In genomic region chr7:141355626-141356326, GRCm38 (mm10) we compare ENCODE assay signal across 10 mouse cellular contexts. TPM values are rescaled to one million over a fixed set of nuclear protein-coding genes. Genes with fewer than 3 reads are reported as not detected.
A peak's percentile ranks its signal among the peaks of the same experiment; 100 is the strongest.
DNase-seq lines count a peak whose midpoint lies in the region; ATAC-seq lines count a peak whose summit lies in the region.
"Had no signal": no experiment of that assay in that cellular context is flagged by ENCODE, and none has a peak within 500 bp of the region (broad histone marks: within the 10 kb centered on the region; RNA-seq: fewer than 3 reads in every experiment).

No protein-coding gene starts in this region.

- no peak for DNase-seq in embryonic facial prominence, embryonic 11.5 days (ENCODE audit: low spot score)
- DNase-seq in embryonic facial prominence, embryonic 10.5 days (ENCODE audit: low spot score) = no peak
- DNase-seq in lung, adult 18-20 months = no peak
- DNase-seq in cerebellum, postnatal 25 days = peak; percentile 42 to 62
- DNase-seq in heart, adult 9 months (ENCODE audit: low spot score in 2 of 2) = no peak

- no peaks in the 10 kb centered on the region for H3K36me3 ChIP-seq in embryonic facial prominence, embryonic 11.5 days (replicated peaks; ENCODE audit: control insufficient read depth, insufficient read depth, low read depth, low read length)
- no peaks in the 10 kb centered on the region for H3K36me3 ChIP-seq in embryonic facial prominence, embryonic 10.5 days (replicated peaks)
- no peaks in the 10 kb centered on the region for H3K36me3 ChIP-seq in lung, embryonic 15.5 days
- H3K36me3 ChIP-seq in heart, embryonic 12.5 days = no peaks in the 10 kb centered on the region
- H3K36me3 ChIP-seq: G1E; stomach, embryonic 15.5 days had no signal

- no peak overlapping the region for H3K4me3 ChIP-seq in embryonic facial prominence, embryonic 11.5 days (ENCODE audit: low read depth, low read length)
- no peak overlapping the region for H3K4me3 ChIP-seq in embryonic facial prominence, embryonic 10.5 days
- H3K4me3 ChIP-seq in lung, embryonic 15.5 days = no peak overlapping the region
- H3K4me3 ChIP-seq in heart, embryonic 12.5 days = no peak overlapping the region
- H3K4me3 ChIP-seq: stomach, embryonic 15.5 days had no signal

- no peak overlapping the region for H3K9ac ChIP-seq in embryonic facial prominence, embryonic 11.5 days (replicated peaks; ENCODE audit: low read length)
- no peak overlapping the region for H3K9ac ChIP-seq in lung, embryonic 15.5 days
- no peak overlapping the region for H3K9ac ChIP-seq in heart, embryonic 12.5 days
- H3K9ac ChIP-seq: stomach, embryonic 15.5 days had no signal

- H3K4me2 ChIP-seq in embryonic facial prominence, embryonic 11.5 days (ENCODE audit: low read depth, low read length) = no peak overlapping the region
- H3K4me2 ChIP-seq in lung, embryonic 15.5 days = no peak overlapping the region
- H3K4me2 ChIP-seq in heart, embryonic 12.5 days = no peak overlapping the region
- H3K4me2 ChIP-seq: stomach, embryonic 15.5 days had no signal

- no peaks in the 10 kb centered on the region for H3K9me3 ChIP-seq in embryonic facial prominence, embryonic 11.5 days (replicated peaks; ENCODE audit: control insufficient read depth, low read length)
- no peaks in the 10 kb centered on the region for H3K9me3 ChIP-seq in embryonic facial prominence, embryonic 10.5 days
- no peaks in the 10 kb centered on the region for H3K9me3 ChIP-seq in lung, embryonic 15.5 days
- H3K9me3 ChIP-seq in heart, embryonic 12.5 days (replicated peaks) = no peaks in the 10 kb centered on the region
- H3K9me3 ChIP-seq: G1E; stomach, embryonic 15.5 days had no signal

- no peaks in the 10 kb centered on the region for H3K4me1 ChIP-seq in embryonic facial prominence, embryonic 11.5 days (ENCODE audit: control insufficient read depth, insufficient read depth, low read length)
- peaks cover 12% of the 10 kb centered on the region; the same call in 1 of the 2 replicates for H3K4me1 ChIP-seq in embryonic facial prominence, embryonic 10.5 days
- 0 out of 2 replicates have a peak, but pooled peaks cover 2% of the 10 kb centered on the region for H3K4me1 ChIP-seq in lung, embryonic 15.5 days
- H3K4me1 ChIP-seq in heart, embryonic 12.5 days (replicated peaks) = no peaks in the 10 kb centered on the region
- H3K4me1 ChIP-seq: stomach, embryonic 15.5 days had no signal

- 55% methylated on average over 12 of the region's 12 CpGs for WGBS in embryonic facial prominence, embryonic 11.5 days
- WGBS in embryonic facial prominence, embryonic 10.5 days = 59% methylated on average over 12 of the region's 12 CpGs
- WGBS in lung, embryonic 15.5 days = 63% methylated on average over 12 of the region's 12 CpGs
- WGBS in heart, embryonic 12.5 days = 53% methylated on average over 12 of the region's 12 CpGs

- H3K27ac ChIP-seq in embryonic facial prominence, embryonic 11.5 days (replicated peaks; ENCODE audit: low read depth, low read length) = no peak overlapping the region
- no peak overlapping the region for H3K27ac ChIP-seq in embryonic facial prominence, embryonic 10.5 days (replicated peaks)
- H3K27ac ChIP-seq in lung, embryonic 15.5 days = no peak overlapping the region
- no peak overlapping the region for H3K27ac ChIP-seq in heart, embryonic 12.5 days (ENCODE audit: poor library complexity, severe bottlenecking)
- H3K27ac ChIP-seq: stomach, embryonic 15.5 days had no signal

- H3K27me3 ChIP-seq in embryonic facial prominence, embryonic 11.5 days (ENCODE audit: control insufficient read depth, insufficient read depth, low read length) = no peaks in the 10 kb centered on the region
- peaks cover 27% of the 10 kb centered on the region for H3K27me3 ChIP-seq in embryonic facial prominence, embryonic 10.5 days (replicated peaks; ENCODE audit: low read depth, poor library complexity, severe bottlenecking)
- no peaks in the 10 kb centered on the region for H3K27me3 ChIP-seq in lung, embryonic 15.5 days
- H3K27me3 ChIP-seq in heart, embryonic 12.5 days (replicated peaks) = peaks cover 38% of the 10 kb centered on the region
- H3K27me3 ChIP-seq: stomach, embryonic 15.5 days had no signal

- peak; percentile 17; the same call in 1 of the 2 replicates for ATAC-seq in embryonic facial prominence, embryonic 11.5 days (replicated peaks; ENCODE audit: insufficient number of reproducible peaks, low FRiP score, low TSS enrichment, low read depth)
- peak; percentile 13; the same call in 1 of the 2 replicates for ATAC-seq in lung, embryonic 15.5 days (ENCODE audit: borderline replicate concordance, extremely low read depth, low FRiP score, low TSS enrichment)
- peak; percentile 76 for ATAC-seq in megakaryocyte progenitor cell, adult 5-6 weeks (replicated peaks; ENCODE audit: poor library complexity)
- ATAC-seq in heart, embryonic 12.5 days (ENCODE audit: insufficient number of reproducible peaks, low FRiP score) = no peak

RNA-seq across cellular contexts. Expression of gene Eps8l2, which starts 17.1 kb away (rescaled TPM):
- polyA plus RNA-seq in embryonic facial prominence, embryonic 11.5 days (2014; fragmentation: Nextera tagmentation; extraction: Ambion mirVana) = 3.4 and 3.5 TPM in 2 replicates
- polyA plus RNA-seq in embryonic facial prominence, embryonic 10.5 days (2016; fragmentation: Nextera tagmentation; extraction: Ambion mirVana) = 12.1 and 13.0 TPM in 2 replicates
- polyA plus RNA-seq in lung, embryonic 15.5 days (2015; fragmentation: Nextera tagmentation; extraction: Ambion mirVana) = 29.1 and 29.8 TPM in 2 replicates
- 0.67 TPM in 1 of 2 replicates, not detected in the other for total RNA-seq in megakaryocyte progenitor cell, adult 5-6 weeks (2015)
- not detected in 2 replicates for total RNA-seq in megakaryocyte progenitor cell, adult 5-6 weeks (2017)
- polyA plus RNA-seq in heart, embryonic 12.5 days (2016; fragmentation: Nextera tagmentation; extraction: Ambion mirVana) = 0.73 and 1.3 TPM in 2 replicates
- polyA plus RNA-seq: G1E had no signal

RNA-seq across cellular contexts. Expression of gene Tmem80, which starts 28.2 kb away (rescaled TPM):
- 24.0 and 26.6 TPM in 2 replicates for polyA plus RNA-seq in embryonic facial prominence, embryonic 11.5 days (2014; fragmentation: Nextera tagmentation; extraction: Ambion mirVana)
- polyA plus RNA-seq in embryonic facial prominence, embryonic 10.5 days (2016; fragmentation: Nextera tagmentation; extraction: Ambion mirVana) = 44.9 and 49.0 TPM in 2 replicates
- polyA plus RNA-seq in lung, embryonic 15.5 days (2015; fragmentation: Nextera tagmentation; extraction: Ambion mirVana) = 42.3 and 45.8 TPM in 2 replicates
- total RNA-seq in megakaryocyte progenitor cell, adult 5-6 weeks (2015) = 11.1 and 11.7 TPM in 2 replicates
- total RNA-seq in megakaryocyte progenitor cell, adult 5-6 weeks (2017) = 9.1 and 9.2 TPM in 2 replicates
- polyA plus RNA-seq in heart, embryonic 12.5 days (2016; fragmentation: Nextera tagmentation; extraction: Ambion mirVana) = 37.4 and 40.1 TPM in 2 replicates

RNA-seq across cellular contexts. Expression of gene Deaf1, which starts 28.3 kb away (rescaled TPM):
- 53.9 and 60.8 TPM in 2 replicates for polyA plus RNA-seq in embryonic facial prominence, embryonic 11.5 days (2014; fragmentation: Nextera tagmentation; extraction: Ambion mirVana)
- 57.9 and 65.0 TPM in 2 replicates for polyA plus RNA-seq in embryonic facial prominence, embryonic 10.5 days (2016; fragmentation: Nextera tagmentation; extraction: Ambion mirVana)
- 56.0 and 56.2 TPM in 2 replicates for polyA plus RNA-seq in lung, embryonic 15.5 days (2015; fragmentation: Nextera tagmentation; extraction: Ambion mirVana)
- 33.6 and 33.7 TPM in 2 replicates for total RNA-seq in megakaryocyte progenitor cell, adult 5-6 weeks (2015)
- total RNA-seq in megakaryocyte progenitor cell, adult 5-6 weeks (2017) = 19.8 and 23.0 TPM in 2 replicates
- 34.3 and 35.6 TPM in 2 replicates for polyA plus RNA-seq in heart, embryonic 12.5 days (2016; fragmentation: Nextera tagmentation; extraction: Ambion mirVana)

RNA-seq across cellular contexts. Expression of gene Taldo1, which starts 36.2 kb away (rescaled TPM):
- polyA plus RNA-seq in embryonic facial prominence, embryonic 11.5 days (2014; fragmentation: Nextera tagmentation; extraction: Ambion mirVana) = 340 and 364 TPM in 2 replicates
- 297 and 299 TPM in 2 replicates for polyA plus RNA-seq in embryonic facial prominence, embryonic 10.5 days (2016; fragmentation: Nextera tagmentation; extraction: Ambion mirVana)
- polyA plus RNA-seq in lung, embryonic 15.5 days (2015; fragmentation: Nextera tagmentation; extraction: Ambion mirVana) = 281 and 293 TPM in 2 replicates
- total RNA-seq in megakaryocyte progenitor cell, adult 5-6 weeks (2015) = 103 and 117 TPM in 2 replicates
- total RNA-seq in megakaryocyte progenitor cell, adult 5-6 weeks (2017) = 508 and 513 TPM in 2 replicates
- polyA plus RNA-seq in heart, embryonic 12.5 days (2016; fragmentation: Nextera tagmentation; extraction: Ambion mirVana) = 276 and 284 TPM in 2 replicates

RNA-seq across cellular contexts. Expression of gene Gatd1, which starts 58.2 kb away (rescaled TPM):
- polyA plus RNA-seq in embryonic facial prominence, embryonic 11.5 days (2014; fragmentation: Nextera tagmentation; extraction: Ambion mirVana) = 44.6 and 51.0 TPM in 2 replicates
- 48.5 and 50.8 TPM in 2 replicates for polyA plus RNA-seq in embryonic facial prominence, embryonic 10.5 days (2016; fragmentation: Nextera tagmentation; extraction: Ambion mirVana)
- 50.8 and 51.8 TPM in 2 replicates for polyA plus RNA-seq in lung, embryonic 15.5 days (2015; fragmentation: Nextera tagmentation; extraction: Ambion mirVana)
- 21.9 and 25.9 TPM in 2 replicates for total RNA-seq in megakaryocyte progenitor cell, adult 5-6 weeks (2015)
- 13.5 and 16.3 TPM in 2 replicates for total RNA-seq in megakaryocyte progenitor cell, adult 5-6 weeks (2017)
- 25.5 and 26.7 TPM in 2 replicates for polyA plus RNA-seq in heart, embryonic 12.5 days (2016; fragmentation: Nextera tagmentation; extraction: Ambion mirVana)

Comparison
In these comparisons a context has a peak if more than half of its experiments do, and no peak if none do; other contexts are left out.
1. DNase-seq: peak in cerebellum, postnatal 25 days (2 of 2); none in embryonic facial prominence, embryonic 11.5 days (single experiment), embryonic facial prominence, embryonic 10.5 days (single experiment), lung, adult 18-20 months (0 of 2) and heart, adult 9 months (0 of 2).